15 mouse cellular contexts compared by ENCODE assay signal in the genomic region with DNA sequence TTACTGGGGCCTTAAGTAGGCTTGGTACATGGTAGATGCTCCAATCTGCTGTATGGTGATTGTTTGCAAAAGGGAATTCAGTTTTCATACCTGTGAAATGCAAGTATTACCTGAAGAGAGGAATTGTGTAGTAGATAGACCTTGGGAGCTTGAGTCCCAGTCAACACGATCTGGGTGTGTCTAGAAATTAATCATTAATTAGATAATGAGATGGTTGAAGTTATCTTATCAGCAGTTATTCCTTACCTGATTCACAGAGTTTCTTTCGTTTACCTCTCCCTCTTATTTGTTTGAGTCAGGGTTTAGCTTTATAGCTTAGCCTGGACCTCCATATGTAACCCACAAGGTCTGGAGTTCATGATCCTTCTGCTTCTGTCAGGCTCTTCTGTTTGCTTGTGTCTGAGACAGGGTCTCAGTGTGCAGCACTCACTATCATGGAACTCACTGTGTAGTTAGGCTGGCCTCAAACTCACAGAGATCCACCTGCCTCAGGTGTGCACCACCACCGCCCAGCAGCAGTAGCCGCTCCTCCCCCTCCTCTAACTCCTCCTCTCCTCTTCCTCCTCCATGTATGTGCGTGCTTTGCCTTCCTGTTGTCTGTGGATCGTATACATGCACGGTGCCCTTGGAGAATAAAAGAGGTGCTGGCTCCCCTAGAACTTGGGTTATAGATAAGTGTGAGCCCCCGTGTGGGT.
"Had no signal": no experiment of that assay in that cellular context is flagged by ENCODE, and none has a peak within 500 bp of the region (broad histone marks: within the 10 kb centered on the region; RNA-seq: fewer than 3 reads in every experiment).

No protein-coding gene starts in this region.

- H3K27me3 ChIP-seq: limb, embryonic 12.5 days; lung, embryonic 15.5 days; midbrain, embryonic 12.5 days; neural tube, embryonic 15.5 days had no signal

- DNase-seq: kidney, adult 11 months; kidney, postnatal 10 days; kidney, postnatal 4 days; lung, postnatal 14 days; spleen, adult 18-20 months; thymus, adult 2 months; thymus, postnatal 25 days had no signal

- H3K9me3 ChIP-seq: limb, embryonic 12.5 days; lung, embryonic 15.5 days; midbrain, embryonic 12.5 days; neural tube, embryonic 15.5 days had no signal

- H3K4me3 ChIP-seq: layer of hippocampus, adult 2 months; limb, embryonic 12.5 days; lung, embryonic 15.5 days; midbrain, embryonic 12.5 days; neural tube, embryonic 15.5 days had no signal

- H3K4me1 ChIP-seq: limb, embryonic 12.5 days; lung, embryonic 15.5 days; midbrain, embryonic 12.5 days; neural tube, embryonic 15.5 days had no signal

- H3K4me2 ChIP-seq: limb, embryonic 12.5 days; lung, embryonic 15.5 days; midbrain, embryonic 12.5 days; neural tube, embryonic 15.5 days had no signal

- ATAC-seq: hindbrain, postnatal 0 days; midbrain, embryonic 16.5 days had no signal

- H3K9ac ChIP-seq: limb, embryonic 12.5 days; lung, embryonic 15.5 days; midbrain, embryonic 12.5 days; neural tube, embryonic 15.5 days had no signal

- H3K27ac ChIP-seq: hindbrain, postnatal 0 days; layer of hippocampus, adult 2 months; limb, embryonic 12.5 days; lung, embryonic 15.5 days; macrophage; midbrain, embryonic 12.5 days; neural tube, embryonic 15.5 days had no signal
